Mouse (Mus musculus) A20 (cell line): ENCODE data around the gene Igsf3.
A peak's percentile ranks its signal among the peaks of the same experiment; 100 is the strongest.

Source experiments
- DNase-seq: peaks from one replicate; pipeline ENCODE4 v3.0.0-alpha.2; 2011; ENCODE audit warnings: low read depth, low spot score

The Igsf3 gene

GRCm38 (mm10) chr3:101502086-101502760 is 125.3 kb downstream of the Igsf3 start:
- DNase-seq, result no peak

DNA sequence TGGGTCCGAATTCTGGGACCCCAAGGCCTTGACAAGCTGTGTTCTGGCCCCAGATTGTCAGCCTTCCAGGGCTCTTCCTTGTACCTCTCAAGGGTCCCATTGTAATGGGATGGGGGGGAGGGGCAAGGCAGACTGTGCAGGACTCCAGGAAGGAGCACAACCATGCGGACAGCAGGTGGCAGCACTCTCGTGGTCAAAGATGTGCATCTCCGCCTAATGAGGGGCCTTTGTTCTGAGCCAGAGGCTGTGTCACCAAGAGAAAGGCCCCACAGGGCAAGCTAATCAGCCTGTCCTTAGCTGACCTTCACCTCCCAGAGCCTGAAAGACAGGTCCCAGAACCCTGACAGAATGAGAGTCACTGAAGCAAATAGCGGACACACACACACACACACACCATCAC is 129.3 kb downstream of the Igsf3 start:
- DNase-seq, result peak; percentile 52

- no peak for DNase-seq
These were observed 130.3 kb downstream of the Igsf3 start for GRCm38 (mm10) chr3:101506970-101507702.

DNA sequence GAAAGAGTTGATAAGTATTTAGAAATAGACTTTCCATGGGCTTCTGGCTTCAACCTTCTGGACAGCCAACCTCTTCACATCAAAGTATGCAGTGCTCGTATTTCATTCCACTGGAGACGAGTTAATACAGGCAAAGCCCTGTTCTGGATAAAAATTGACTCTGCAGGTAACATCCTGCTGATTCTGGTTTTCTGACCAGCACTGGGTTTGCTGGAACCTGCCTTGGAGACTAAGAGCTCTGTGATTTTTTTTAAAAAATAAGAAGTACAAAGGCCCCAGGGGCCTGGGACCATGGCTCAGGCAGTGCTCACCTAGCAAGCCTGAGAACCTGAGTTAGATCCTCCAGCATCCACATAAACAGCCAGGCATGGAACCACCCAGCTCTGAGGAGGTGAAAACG is 130.9 kb downstream of the Igsf3 start:
- DNase-seq, result no peak

DNA sequence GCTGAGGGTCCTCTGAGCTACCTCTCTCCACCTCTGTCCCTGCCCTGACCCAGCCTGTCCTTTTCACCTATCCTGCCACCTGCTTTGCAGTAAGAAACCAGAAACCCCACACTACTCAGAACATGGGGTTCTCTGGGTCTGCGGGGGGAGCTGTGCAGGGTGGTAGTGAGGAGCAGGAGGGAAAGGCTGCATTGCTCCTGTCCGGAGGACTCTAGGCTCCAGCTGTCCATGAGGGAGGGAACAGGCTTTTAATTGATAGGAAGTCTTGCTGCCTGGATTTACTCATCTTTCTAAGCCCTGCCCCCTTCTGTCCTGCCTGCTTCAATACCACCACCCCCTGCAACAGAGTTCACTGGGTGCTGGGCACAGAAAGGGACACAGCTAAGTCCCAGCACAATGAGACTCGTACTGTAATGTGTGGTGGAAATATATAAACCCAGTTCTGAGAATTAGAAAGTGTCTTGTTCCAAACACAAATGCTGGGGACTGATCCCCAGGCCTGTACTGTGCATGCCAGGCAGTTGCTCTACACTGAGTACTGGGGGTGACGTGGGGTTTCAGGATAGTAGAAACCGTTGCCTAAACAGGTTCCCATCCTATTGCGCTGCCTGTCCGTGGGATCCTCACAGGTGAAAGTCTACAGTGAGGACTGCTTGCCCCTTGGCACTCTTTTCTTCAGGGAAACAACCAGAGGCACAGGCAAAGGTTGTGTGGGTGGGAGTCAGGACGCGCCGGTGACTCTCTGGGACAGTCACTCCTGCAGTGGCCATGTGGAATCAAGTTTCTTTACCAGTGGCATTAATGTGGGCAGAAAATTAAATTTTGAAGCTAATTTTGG is 133.0 kb downstream of the Igsf3 start:
- no peak for DNase-seq

- DNase-seq, result no peak
These were observed 133.7 kb downstream of the Igsf3 start for GRCm38 (mm10) chr3:101510632-101511031.
